Mouse (Mus musculus) erythroblast, embryonic 14.5 days (primary cell): ENCODE results near the gene Llgl2. TPM values are rescaled to one million over a fixed set of nuclear protein-coding genes. Genes with fewer than 3 reads are reported as not detected.

Experiments used
- H3K27me3 ChIP-seq: 2 replicates; pipeline ENCODE4 v1.6.1; 2012; ENCODE audit warnings: inconsistent platforms; ENCODE audit not compliant: control insufficient read depth
- H3K36me3 ChIP-seq: 2 replicates; pipeline ENCODE4 v1.6.1; 2012; ENCODE audit warnings: mild to moderate bottlenecking, inconsistent platforms; ENCODE audit not compliant: control insufficient read depth
- H3K4me1 ChIP-seq: 2 replicates; pipeline ENCODE4 v1.6.1; 2012; ENCODE audit warnings: inconsistent platforms; ENCODE audit not compliant: control insufficient read depth
- H3K4me3 ChIP-seq: replicated peaks from 2 replicates; pipeline ENCODE3; 2012; ENCODE audit warnings: moderate library complexity, mild to moderate bottlenecking, inconsistent platforms
- H3K9me3 ChIP-seq: 2 replicates; pipeline ENCODE4 v1.6.1; 2012; ENCODE audit warnings: low read length, inconsistent platforms, mixed read lengths; ENCODE audit not compliant: control insufficient read depth
- GATA1 ChIP-seq: IDR thresholded peaks from 2 replicates; pipeline ENCODE4 v1.6.1; 2012; ENCODE audit warnings: low read length, inconsistent platforms, mixed read lengths
- TAL1 ChIP-seq: IDR thresholded peaks from 3 replicates; pipeline ENCODE4 v1.6.1; 2012; ENCODE audit warnings: low read length, inconsistent platforms, mixed read lengths
- polyA plus RNA-seq: library from polyadenylated mRNA; stranded (reverse); fragments of >175 nt; gene quantifications from 2 replicates; pipeline ENCODE4 v1.2.3, GENCODE M21; 2012

Llgl2 gene
- polyA plus RNA-seq, 1 experiment = 2.1 TPM

DNA sequence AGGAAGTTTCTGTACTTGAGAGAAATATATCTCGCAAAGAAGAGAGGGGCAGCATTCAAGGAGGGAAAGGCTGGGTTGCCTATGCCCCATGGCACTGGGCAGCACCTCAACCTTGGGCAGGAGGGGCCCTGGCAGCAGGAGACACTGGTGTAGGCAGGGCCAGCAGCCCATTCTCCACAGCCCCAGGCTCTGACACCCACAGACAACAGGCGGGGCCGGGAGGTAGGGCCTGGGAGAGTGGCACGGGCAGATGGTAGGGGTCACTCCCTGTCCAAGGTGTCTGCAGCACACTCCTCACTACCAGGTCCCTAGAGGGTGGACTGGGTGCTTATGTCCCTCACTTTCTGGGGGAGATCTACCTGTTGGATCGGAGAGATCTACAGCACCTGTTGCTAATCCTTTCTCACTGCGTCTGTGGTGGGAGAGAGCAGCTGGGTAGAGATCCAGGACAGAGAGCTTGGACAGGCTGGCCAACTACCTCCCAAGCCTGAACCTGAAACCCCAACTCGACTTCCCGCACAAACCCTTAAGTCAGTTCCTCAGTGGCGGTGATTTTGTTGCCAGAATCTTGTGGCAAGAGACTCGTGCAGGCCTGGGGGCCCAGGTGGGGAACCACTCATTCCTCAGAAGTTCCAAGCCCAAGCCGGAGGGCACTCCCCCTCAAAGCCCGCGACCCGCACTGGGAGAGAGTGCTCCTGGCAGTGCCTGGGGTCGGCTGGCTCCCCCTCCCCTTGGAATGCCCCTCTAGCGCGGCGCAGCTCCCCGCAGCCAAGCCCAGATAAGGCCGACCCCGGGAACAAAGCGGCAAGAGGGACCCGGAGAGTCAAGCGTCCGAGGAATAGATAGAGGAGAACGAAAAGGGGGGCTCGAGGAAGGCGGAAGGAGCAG lies 11.1 kb upstream of the Llgl2 start:
- TF ChIP-seq TAL1 (no peak), GATA1 (no peak)
- no peaks in the 10 kb centered on the region for H3K9me3 ChIP-seq
- peaks cover 80% of the 10 kb centered on the region for H3K4me1 ChIP-seq
- peaks cover 3% of the 10 kb centered on the region for H3K27me3 ChIP-seq
- peaks cover 70% of the 10 kb centered on the region for H3K36me3 ChIP-seq
- H3K4me3 ChIP-seq = peak overlapping the region; percentile 94

DNA sequence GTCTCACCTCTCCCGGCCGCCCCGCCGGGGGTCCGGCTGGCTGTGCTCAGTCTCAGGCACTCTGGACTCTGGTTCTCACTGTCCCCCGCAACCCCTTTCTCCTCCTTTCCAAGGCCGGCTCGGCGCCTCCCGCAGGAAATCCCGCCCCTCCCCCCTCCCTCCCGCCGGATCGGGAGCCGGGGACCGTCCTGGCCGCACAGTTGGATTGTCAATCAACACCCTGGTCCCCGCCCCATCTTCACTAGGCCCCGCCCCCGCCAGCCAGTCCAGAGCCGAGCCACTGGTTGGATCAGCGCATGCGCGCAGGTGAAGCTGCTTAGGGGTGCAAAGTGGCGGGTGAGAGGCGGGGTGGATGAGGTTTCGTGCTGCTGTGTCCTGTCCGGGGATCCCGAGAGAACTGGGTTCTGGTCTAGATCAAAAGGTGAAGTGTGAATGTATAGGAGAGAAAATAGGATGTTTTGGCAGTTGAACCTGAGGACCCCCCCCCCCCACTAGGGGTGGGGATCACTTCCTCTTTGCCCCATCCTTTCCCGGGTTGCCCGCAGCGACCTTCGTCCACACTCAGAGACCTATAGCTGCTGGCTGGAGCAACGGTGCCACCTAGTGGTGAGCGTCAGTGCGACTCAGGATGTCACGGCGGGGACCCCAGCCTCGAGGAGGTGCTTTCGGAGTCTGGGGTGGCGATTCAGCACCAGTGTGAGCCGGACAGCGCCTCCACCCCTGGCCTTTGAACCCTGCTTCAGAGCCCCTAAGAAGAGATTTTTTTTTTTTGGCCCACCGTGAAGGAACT lies 10.1 kb upstream of the Llgl2 start, which contains the start of gene Caskin2:
TSS of gene Caskin2 (minus strand) at position 133 of the 790 bp plus-strand sequence.
- Histone ChIP-seq H3K36me3 (peaks cover 69% of the 10 kb centered on the region), H3K4me3 (peak within 1 kb of the TSS; percentile 94), H3K9me3 (no peaks in the 10 kb centered on the region), H3K27me3 (peaks cover 3% of the 10 kb centered on the region), H3K4me1 (peaks cover 71% of the 10 kb centered on the region)
- TF ChIP-seq TAL1 (no peak; the same call in 2 of the 3 replicates), GATA1 (no peak)

- H3K4me3 ChIP-seq = peak within 1 kb of the TSS; percentile 94
- no peaks in the 10 kb centered on the region for H3K9me3 ChIP-seq
- H3K36me3 ChIP-seq = peaks cover 63% of the 10 kb centered on the region
- H3K27me3 ChIP-seq = peaks cover 3% of the 10 kb centered on the region
- peaks cover 60% of the 10 kb centered on the region for H3K4me1 ChIP-seq
- TF ChIP-seq TAL1 = no peak
- TF ChIP-seq GATA1 = no peak
These were observed 9.0 kb upstream of the Llgl2 start, which contains the start of gene Tsen54 for GRCm38 (mm10) chr11:115814605-115815450. Tsen54 (plus strand) TSS chr11:115814724.

DNA sequence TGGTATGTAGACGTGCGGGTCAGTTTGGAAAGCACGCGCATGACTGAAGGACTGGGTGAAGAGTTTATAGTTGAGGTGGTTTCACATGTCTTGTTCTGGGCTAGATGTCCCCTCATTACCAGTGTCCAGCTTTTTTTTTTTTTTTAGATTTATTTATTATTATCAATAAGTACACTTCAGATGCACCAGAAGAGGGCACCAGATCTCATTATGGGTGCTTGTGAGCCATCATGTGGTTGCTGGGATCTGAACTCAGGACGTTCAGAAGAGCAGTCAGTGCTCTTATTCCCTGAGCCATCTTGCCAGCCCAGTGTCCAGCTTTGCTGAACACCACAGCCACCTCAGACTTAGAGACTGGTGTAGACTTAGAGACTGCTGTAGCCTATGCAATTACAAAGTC lies 6.5 kb upstream of the Llgl2 start:
- no peak overlapping the region for H3K4me3 ChIP-seq
- peaks cover 63% of the 10 kb centered on the region for H3K36me3 ChIP-seq
- no peak for TF ChIP-seq GATA1
- peaks cover 3% of the 10 kb centered on the region for H3K27me3 ChIP-seq
- peaks cover 43% of the 10 kb centered on the region for H3K4me1 ChIP-seq
- H3K9me3 ChIP-seq = no peaks in the 10 kb centered on the region

DNA sequence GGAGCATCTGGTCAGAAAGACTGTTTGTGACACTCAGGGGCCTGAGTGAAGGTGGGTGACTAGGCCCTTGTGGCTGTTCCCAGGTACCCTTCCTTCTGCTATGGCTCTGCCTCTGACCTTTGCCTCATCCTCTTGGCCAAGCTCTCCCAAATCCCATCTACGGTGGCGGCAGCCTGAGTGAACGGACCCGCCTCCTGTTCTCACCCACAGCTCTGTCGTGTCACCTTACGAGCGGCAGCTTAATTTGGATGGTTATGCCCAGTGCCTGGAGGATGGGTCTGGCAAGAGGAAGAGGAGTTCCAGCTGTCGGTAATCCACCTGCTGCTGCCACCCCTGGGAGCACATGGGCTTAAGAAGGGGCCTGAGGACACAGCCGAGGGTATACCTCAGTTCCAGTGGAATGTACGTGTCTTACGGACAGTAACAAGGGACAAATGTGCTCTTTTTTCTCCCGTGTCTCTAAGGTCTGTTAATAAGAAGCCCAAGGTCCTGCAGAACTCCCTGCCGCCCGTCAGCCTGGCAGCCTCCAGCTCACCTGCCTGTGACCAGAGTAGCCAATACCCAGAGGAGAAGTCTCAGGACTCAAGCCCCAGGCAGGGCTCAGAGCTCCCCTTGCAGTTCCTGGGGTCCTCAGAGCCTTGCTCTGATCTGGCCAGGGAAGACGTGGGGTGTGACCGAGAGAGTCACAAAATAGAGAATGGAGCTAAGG lies 3.8 kb upstream of the Llgl2 start:
- Histone ChIP-seq H3K4me3 (no peak overlapping the region), H3K9me3 (no peaks in the 10 kb centered on the region), H3K36me3 (peaks cover 68% of the 10 kb centered on the region), H3K27me3 (no peaks in the 10 kb centered on the region), H3K4me1 (peaks cover 44% of the 10 kb centered on the region)
- TF ChIP-seq GATA1 (no peak), TAL1 (no peak)

- Histone ChIP-seq H3K36me3 (peaks cover 63% of the 10 kb centered on the region), H3K4me1 (peaks cover 34% of the 10 kb centered on the region), H3K4me3 (no peak overlapping the region), H3K9me3 (no peaks in the 10 kb centered on the region), H3K27me3 (no peaks in the 10 kb centered on the region)
- TF ChIP-seq TAL1 (no peak), GATA1 (no peak)
These were observed 2.8 kb upstream of the Llgl2 start for GRCm38 (mm10) chr11:115821001-115821400.

DNA sequence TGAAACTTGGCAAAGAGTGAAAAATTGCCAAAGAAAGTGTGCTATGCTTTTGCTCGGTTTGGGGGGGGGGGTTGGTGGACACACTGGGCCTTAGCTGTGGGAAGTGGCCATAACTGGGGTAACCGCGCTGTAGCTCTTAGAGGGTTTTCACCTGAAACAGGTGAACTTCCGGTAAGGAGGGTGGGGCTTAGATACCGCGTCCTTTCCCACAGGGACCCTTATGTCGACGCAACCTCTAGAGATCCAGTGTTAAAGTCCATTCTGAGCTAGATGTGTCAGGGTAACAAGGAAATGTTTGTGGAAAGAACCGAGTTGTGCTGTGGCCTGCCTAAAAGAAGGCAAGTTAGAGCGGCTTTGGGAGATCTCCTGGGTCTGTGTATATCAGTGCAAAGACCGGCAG lies 964 bp downstream of the Llgl2 start:
- Histone ChIP-seq H3K36me3 (peaks cover 34% of the 10 kb centered on the region), H3K9me3 (no peaks in the 10 kb centered on the region), H3K27me3 (no peaks in the 10 kb centered on the region), H3K4me3 (peak overlapping the region; percentile 71), H3K4me1 (peaks cover 61% of the 10 kb centered on the region)
- TF ChIP-seq GATA1 = no peak
- no peak for TF ChIP-seq TAL1

- no peaks in the 10 kb centered on the region for H3K9me3 ChIP-seq
- TF ChIP-seq GATA1 = no peak
- no peak for TF ChIP-seq TAL1
- peaks cover 19% of the 10 kb centered on the region for H3K36me3 ChIP-seq
- H3K4me1 ChIP-seq = peaks cover 71% of the 10 kb centered on the region
- no peaks in the 10 kb centered on the region for H3K27me3 ChIP-seq
- H3K4me3 ChIP-seq = no peak overlapping the region
These were observed 2.6 kb downstream of the Llgl2 start for GRCm38 (mm10) chr11:115826487-115826886.
